Mouse (Mus musculus) heart, adult 8-10 months (tissue): ENCODE measurements around the gene Efcab6. TPM values are rescaled to one million over a fixed set of nuclear protein-coding genes. Genes with fewer than 3 reads are reported as not detected.
A peak's percentile ranks its signal among the peaks of the same experiment; 100 is the strongest.

ENCODE experiments used
- DNase-seq: peaks from one replicate; pipeline ENCODE4 v3.0.0; 2022; ENCODE audit warnings: low spot score
- total RNA-seq, 4 experiments: library from RNA; stranded (reverse); gene quantifications; 2 replicates each; pipeline ENCODE4 v1.2.4; 2022

Gene Efcab6
- total RNA-seq, 4 experiments from 2014 or later = not detected

DNA sequence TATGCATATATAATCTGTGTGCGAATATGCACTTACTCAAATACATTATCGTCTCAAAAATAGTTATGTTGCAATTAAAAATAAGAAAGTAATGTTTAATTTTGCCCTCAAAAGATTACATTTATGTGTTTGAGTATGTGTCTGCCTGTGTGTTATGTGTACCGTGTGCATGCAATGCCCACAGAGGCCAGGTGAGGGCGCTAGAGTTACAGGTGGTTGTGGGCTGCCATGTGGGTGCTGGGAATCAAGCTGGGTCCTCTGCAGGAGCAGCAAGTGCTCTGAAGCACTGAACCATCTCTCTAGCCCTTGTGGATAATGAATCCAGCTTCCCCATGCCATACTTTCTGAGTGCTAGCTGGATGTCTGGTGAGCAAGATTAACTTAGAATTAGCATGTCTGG is 522 bp upstream of the Efcab6 start:
- no peak for DNase-seq

DNA sequence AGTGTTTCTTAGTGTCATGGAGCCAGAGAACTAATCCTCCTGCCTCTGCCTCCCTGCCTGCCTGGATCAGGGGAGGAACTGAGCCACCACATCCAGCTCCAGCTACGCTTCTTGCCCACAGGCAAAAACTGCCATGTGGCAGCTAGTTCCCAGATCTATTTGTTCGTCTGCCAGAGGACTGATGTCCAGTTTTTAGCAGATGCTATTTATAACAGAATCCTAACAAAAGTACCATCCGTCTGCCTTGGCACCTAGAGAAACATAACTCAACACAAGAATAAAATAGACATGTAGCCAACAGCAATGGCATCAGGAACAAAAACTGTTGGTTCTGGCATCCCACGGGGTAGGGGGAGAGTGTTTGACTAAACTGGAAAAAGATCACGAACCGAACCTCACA is 6.3 kb downstream of the Efcab6 start:
- DNase-seq = no peak

DNA sequence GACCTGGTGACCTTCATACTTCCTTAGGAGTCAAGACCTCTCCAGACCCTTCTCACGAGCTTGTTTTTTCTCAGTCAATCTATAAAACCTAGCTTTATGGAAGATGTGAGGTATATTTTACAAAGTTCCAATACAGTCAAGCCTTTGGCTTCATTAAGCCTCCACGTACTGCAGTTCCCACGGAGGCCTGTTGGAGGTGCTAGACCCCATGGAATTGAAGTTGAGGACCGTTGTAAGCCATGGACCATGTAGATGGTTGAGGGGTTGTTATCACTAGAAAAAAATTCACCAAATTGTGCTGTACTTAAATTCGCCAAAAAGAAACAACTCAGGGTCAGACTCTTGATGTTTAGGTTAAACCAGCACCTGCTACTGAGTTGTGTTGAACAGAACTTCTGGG is 9.1 kb downstream of the Efcab6 start:
- no peak for DNase-seq

DNA sequence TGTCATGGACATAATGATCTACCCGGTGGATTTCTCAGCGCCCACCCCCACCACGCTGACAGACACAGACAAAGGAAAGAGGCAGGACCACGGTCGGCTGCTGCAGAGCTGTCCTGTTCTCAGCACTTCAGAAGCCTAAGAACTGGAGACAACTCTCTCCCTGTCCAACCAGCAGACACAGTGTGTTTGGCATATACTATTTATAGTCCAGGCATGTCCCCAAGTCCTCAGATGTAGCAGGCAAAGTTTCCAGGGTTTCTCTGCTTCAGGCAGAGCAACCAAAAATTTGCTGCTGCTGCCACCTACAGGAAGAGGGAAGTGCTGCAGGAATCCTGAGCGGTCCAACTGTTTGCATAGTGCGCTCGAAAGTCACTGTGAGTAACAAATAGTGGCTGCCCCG is 11.3 kb downstream of the Efcab6 start:
- DNase-seq = peak; percentile 63

DNA sequence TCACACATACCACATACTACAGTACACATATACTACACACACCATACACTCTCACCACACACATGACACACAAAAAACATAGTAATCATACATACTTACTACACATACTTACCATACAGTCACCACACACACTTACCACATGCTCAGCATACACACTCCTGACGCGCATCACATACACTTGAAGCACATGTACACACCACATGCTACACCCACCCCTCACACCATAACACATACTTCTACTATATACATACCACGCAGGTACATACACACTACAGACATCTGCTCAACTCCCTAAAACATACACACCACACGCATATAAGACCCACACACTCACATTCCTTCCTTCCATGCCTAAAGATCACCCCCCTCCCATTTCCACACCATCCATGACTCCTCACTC is 11.9 kb downstream of the Efcab6 start:
- DNase-seq = no peak

DNA sequence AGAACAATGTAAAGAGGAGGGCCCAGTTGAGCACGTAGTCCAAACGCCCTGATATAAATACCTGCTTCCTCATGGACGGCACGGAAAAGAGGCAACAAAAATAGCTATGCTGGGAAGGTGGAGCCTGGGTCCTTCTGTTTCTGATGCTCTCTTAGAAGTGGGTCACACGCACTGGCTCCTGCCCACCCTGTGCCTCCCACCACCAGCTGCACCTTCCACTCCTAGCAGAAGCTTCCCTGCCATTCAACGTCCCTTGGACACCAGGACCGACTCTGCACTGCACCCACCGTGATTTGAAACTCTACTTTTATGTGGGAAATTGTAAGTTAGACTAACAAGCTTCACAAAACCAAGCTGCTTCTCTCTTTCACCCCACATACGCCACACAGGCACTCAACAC is 12.8 kb downstream of the Efcab6 start:
- no peak for DNase-seq

DNA sequence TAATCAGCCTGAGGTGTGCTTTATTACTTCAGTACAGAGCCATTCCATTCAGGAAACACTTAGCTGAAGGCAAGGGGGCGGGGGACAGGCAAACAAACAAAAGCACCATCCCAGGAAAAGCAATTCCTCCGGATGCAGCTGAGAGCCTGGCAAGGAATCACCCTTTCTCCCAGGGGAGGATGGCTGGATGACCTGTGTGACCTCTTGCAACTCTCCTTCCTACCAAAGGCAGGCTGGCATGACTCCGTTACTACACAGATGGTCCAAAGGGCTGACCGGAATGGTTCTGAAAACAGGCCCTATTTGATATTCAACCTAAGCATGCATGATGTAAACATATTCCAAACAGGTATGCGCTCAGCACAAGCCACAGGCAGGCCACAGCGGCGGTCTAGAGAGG is 15.6 kb downstream of the Efcab6 start:
- no peak for DNase-seq

DNA sequence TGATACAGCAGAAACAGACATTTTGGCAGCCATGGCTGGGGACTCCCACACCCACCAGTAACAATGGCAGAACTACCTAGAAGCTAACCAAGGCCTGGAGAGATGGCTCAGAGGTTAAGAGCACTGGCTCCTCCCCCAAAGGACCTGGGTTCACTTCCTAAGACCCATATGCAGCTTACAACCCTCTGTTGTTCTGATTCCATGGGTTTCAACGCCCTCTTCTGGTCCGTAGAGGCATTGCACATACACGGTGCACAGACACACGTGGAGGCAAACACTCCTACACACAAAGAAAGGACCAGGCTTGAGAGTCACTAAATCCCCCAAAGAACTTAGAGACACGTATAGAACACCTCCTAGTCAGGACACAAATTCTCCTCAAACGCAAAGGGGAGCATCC is 19.6 kb downstream of the Efcab6 start:
- no peak for DNase-seq

DNA sequence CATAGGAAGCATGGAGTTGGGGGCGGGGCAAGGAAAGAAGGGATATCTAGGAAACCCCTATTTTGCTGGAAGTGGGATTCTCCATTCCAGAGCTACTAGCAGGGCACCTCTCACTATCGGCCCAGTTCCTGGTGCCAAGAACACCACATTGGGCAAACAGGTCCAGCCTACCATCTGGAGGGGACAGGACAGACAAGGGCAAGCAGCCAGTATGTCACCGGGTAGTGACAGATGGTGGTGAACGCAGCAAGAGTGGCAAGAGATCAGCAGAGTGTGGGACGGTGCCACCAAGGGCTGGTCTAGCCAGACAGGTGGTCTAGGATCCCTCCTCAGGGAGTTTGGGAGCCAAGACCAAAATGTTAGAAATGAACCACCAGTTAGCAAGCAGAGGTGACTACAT is 28.1 kb downstream of the Efcab6 start:
- no peak for DNase-seq

DNA sequence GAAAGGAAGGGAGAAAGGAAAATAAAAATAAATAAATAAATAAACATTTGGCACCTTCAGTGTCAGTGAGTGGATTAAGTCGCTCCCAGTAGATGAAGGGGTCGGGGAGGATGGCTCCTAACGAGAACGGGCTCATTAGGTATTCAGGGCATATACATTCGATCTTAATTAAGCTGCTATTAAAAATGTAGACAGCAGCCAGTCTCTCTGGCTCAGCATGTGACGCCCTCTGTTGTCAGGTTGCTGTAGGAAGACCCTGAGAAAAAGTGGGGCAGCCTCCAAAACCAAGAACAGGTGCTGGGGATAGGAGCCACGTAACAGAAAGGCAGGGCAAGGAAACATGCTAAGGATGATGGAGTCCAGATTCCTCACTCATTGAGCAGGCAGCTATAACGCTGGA is 39.5 kb downstream of the Efcab6 start:
- DNase-seq = no peak

DNA sequence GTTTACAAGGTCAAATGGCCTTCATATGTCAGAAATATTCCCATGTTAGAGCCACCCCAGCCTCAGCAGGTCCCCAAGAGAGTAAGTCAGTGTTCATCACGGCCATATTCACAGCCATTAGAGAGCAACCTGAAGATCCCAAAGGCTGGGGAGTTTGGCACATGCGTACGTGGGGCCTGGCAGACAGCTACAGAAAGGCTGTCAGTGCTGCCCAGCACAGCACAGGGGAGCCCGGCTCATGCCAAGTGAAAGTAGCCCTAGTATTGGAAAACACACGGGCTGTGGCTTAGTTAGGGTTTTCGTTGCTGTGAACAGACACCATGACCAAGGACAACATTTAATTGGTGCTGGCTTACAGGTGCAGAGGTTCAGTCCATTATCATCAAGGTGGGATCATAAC is 40.3 kb downstream of the Efcab6 start:
- no peak for DNase-seq

DNA sequence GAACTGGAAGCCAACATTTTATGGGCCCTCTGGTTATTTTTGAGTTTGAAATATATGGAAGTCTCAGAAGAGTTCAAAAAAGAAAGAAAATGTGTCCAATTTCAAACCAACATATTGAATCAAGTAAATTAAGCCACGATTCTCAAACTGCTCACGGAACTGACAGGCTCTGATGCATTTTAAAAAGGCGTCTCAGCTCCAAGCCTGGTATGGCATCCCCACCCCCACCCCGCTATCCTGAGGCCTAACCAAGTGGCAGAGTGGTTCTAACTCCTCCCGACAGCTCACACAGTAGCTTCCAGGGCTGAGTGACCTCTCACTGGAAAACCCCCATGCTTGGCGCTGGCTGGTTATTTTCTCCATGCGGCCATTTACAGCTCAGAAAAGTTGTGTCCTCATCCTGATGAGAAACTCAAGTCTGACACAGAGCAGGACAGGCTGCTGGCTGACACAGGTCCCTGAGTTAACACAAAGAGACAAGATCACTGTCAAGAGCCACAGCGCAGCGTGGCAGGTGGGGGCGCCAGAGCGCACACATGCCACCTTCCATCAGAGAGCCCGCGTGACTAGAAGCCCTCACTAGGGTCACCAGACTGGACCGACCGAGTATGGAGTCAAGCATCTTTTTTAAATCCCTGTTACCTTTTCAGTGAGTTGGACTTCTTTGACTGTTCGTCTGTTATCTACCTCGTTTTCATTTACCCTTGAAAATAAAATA is 55.7 kb downstream of the Efcab6 start:
- DNase-seq = no peak

DNA sequence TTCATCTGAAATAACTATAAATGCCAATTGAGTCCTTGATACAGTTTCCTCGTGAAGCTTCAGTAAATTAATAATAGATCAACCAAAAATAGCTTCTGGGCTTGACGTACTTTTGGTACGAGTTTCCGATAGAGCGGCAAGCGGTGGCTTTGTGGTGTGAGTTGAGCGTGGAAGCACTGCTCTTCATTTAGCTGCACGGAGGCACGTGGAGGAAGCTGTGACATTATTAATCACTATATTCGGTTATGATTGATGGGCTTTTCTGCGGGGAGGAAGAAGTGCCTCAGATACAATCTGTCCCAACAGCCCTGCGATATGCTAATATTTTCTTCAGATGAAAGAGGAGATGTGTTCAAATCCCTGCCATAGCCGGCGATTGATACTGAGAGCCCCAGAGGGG is 60.9 kb downstream of the Efcab6 start:
- DNase-seq = no peak

DNA sequence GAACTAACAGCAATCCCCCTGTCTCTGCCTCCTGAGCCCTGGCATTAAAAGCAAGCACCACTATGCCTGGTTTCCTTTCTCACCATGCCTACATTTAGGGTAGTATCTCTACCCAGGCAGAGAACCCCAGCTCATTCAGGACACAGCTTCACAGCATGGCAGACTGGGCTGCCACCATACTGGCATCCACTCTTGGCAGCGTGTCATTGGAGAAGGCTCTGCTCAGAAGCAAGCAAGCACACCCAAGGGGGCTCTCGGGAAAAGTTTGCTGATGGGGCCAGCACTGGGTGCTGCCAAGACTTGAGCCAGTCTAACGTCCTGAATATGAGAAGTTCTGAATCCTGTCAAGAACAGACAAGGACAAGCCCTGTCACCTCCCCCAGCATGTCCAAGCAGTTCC is 66.1 kb downstream of the Efcab6 start:
- no peak for DNase-seq

DNA sequence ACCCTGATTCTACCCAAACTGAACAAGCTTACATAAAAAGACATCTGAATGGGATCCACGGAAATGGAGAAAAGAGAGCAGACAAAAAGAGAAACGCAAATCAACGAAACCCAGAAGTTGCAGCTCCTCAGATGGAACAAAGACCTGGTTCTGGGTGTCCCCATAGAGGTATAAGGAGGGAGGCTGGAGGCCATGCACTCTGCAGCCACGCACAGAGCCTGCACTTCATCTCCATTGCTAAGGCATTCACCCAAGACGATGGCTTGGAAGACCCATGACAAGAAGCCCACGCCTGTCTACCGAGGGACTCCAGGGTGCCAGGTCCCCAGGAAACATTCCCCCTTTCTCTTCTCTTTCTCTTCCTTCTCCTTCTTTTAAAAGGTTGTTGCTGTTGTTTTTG is 66.6 kb downstream of the Efcab6 start:
- DNase-seq = no peak

DNA sequence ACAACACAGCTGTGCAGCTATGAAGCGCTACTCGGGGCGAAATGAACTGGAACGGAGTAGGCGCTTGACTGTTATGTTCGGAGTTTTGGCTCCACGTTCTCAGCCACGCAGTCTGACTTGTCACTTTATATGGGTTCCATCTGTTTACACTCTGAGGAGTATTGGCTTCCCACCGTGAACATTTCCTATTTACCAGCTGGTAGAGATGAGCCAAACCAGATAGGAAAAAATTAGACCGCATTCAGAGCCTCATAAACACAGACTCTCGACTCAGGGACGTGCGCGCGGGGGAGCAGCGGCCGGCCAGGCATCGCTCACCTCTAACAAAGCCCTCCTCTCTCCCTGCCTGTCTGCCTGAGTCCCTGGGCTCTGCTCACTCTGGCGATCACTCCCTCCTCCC is 67.1 kb downstream of the Efcab6 start:
- peak; percentile 45 for DNase-seq

DNA sequence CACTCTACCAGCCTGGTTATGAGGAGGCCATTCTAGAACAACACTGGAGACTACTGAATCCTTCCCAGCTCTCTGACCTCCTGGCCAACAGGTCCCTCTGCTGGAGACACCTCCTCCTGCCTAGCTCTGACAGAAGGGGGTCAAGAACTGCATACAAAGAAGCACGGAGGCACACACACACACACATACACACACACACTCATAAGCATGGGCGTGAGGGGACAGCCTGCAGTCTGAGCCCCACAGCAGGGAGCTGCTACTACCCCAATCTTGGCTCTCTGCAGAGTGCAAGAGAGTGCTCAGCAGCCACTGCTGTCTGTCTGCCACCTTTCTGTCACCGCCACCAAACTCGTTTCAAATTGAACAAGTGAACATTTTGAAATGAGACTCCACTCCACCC is 67.6 kb downstream of the Efcab6 start:
- DNase-seq = peak; percentile 6

DNA sequence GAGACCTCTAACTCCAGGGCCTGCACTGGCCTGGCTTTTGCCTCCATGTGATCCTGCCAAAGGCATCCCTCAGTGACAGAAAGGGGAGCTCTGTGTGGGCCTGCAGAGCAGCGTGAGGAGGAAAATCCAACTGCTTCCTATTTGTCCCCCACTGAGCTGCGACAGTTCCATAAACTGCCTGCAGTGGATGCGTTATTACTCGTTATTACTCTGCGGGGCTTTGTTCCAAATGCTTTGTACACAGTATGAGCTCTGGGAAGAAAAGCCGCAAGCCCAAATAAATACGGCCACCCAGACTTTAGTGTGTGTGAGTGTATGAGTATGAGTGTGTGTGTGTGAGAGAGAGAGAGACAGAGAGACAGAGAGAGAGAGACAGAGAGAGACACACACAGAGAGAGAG is 68.3 kb downstream of the Efcab6 start:
- no peak for DNase-seq

DNA sequence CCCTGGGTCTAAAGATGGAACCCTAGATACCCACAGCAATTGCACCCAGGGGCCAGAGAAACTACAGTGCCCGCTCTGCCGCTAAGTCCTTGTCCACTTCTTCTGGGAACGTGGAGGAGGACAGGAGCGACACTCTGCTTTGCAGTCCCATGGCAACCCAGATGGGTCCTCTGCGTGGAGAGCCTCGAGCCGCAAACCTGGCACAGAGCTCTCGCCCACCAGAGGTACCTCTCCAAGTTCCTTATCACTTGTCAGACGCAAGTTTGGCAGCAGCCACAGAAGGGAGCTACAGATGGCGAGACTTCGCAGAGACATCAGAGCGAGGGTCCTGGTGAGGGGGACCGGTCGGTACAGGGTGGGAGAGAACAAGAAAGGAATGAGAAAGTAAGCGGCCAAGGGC is 73.0 kb downstream of the Efcab6 start:
- no peak for DNase-seq

DNA sequence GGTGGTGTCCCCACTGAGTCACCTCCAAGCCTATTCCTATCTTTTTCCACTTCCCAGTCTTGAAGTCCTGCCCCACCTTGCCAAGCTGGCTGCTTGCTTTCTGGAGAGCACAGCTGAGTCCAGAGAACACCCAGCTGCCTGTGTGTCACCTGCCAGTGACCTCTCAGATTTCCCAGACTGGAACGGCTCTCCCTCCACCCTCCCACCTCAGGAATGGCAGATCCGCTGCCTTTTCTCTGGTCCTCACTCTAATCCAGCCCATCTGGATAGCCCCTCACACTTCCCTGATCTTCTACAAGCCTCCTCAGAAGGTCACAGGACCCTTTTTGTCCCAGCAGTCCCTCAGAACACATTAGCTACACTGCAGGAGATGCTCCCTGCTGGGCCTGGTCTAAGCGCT is 73.7 kb downstream of the Efcab6 start:
- DNase-seq = no peak

DNA sequence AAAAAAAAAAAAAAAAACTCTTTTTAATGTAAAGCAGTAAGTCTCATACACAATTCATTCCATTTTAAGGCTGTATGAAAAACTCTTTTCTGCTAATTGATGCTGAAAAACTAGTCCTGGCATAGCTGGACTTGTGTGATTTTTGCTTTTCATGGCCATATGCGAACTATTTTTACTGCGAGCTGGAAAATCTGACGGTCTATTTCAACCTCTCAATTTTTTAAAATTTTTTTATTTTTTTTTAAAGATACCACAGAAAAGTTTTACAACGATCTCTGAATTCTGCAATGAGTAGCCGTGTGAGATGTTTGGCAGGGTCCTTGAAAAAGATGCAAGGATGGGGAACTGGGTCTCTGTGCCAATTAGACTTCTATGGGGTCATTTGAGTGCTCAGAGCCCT is 75.9 kb downstream of the Efcab6 start:
- DNase-seq = no peak

DNA sequence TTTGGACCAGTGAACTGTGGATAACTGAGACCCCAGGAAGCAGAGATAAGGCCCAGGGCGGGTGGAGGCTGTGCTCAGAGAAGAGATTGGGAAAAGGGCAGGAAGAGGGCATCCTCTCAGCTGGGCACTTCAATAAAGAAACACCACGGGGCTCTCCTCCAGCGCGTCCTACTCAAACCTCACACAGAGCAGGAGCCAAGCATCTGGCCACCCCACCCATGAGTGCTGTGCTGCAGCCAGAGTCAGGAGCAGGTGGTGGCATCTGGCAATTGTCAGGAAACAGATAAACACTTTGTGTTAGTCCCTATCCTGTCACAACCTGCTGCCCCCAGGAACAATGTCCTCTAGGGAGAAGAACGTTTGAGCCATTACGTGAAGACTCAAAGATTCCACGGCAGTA is 77.1 kb downstream of the Efcab6 start:
- no peak for DNase-seq

DNA sequence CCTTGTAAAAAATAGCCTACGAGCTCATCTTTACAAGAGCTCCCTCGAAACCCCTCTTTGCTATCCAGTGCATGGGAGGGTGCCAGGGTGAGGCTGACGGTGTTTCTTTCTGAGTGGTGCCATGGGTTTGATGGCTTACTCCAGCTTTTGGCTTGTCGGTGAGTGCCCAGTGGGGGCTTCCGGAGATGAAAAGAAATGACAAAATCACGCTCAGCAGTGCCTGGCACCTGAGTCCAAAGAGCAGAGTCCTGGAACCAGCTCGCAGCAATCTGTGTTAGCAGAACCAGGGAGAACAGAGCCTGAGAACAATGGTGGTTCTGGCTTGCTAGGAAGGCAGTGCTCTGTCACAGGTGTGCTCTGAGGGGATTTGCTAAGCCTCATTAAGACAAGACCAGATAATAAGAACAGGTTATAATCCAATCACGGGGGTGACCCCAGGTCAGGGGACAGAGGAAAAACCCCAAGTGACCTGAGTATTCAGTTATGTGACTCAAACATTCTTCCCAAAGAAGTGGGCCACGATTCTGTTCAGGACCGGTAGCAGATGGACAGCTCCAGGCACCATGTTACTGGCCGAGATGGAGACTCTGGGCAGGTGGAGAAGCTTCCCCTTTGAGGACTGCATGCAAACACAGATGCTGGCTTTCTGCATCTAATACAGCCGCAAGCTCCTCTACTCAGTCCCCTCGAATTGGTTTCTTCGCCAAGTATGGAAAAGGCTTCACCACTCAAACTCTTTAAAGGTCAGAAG is 82.8 kb downstream of the Efcab6 start:
- no peak for DNase-seq

DNA sequence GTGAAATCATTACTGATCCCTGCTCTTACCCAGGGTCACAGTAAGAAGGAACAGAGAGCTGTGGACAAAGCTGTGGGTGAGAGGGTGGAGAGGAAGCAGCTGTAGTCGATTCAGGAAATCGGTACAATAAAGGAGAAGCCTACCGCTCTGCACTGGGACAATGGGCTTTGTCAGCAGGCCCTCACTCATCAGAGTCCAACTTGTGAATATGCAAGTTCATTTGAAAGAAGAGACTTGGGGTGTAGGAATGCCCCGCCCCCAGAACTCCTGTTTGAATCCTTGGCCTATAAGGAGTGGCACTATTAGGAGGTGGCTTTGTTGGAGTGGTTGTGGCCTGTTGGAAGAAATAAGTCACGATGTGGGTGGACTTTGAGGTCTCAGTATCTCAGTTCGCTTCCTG is 86.3 kb downstream of the Efcab6 start:
- no peak for DNase-seq
